Mouse (Mus musculus) intestine, postnatal 0 days (tissue): ENCODE results near the gene Mertk. TPM values are rescaled to one million over a fixed set of nuclear protein-coding genes. Genes with fewer than 3 reads are reported as not detected.

Experiments
- ATAC-seq: fragments of 200-750 bp; cut with Nextera tagmentation; 2 replicates; pipeline ENCODE4 v1.8.0; 2017; ENCODE audit warnings: mild to moderate bottlenecking, moderate TSS enrichment, moderate library complexity
- H3K27ac ChIP-seq: fragments of 300-500 bp; sonication (generic); 2 replicates; pipeline ENCODE4 v1.5.1; 2014; ENCODE audit warnings: mild to moderate bottlenecking, low read depth, low read length, moderate library complexity
- H3K27me3 ChIP-seq: fragments of 300-500 bp; sonication (generic); replicated peaks from 2 replicates; pipeline ENCODE4 v1.6.1; 2014; ENCODE audit warnings: low read length, mixed read lengths; ENCODE audit not compliant: control insufficient read depth, insufficient read depth
- H3K36me3 ChIP-seq: fragments of 300-500 bp; sonication (generic); 2 replicates; pipeline ENCODE4 v1.6.1; 2014; ENCODE audit warnings: mild to moderate bottlenecking, moderate library complexity; ENCODE audit not compliant: control insufficient read depth, insufficient read depth
- H3K4me1 ChIP-seq: fragments of 300-500 bp; sonication (generic); replicated peaks from 2 replicates; pipeline ENCODE4 v1.6.1; 2014; ENCODE audit warnings: antibody characterized with exemption, low read length, mixed read lengths; ENCODE audit not compliant: control insufficient read depth, insufficient read depth
- H3K4me2 ChIP-seq: fragments of 300-500 bp; sonication (generic); replicated peaks from 2 replicates; pipeline ENCODE4 v1.6.1; 2014; ENCODE audit warnings: low read depth, mild to moderate bottlenecking, moderate library complexity
- H3K4me3 ChIP-seq: fragments of 300-500 bp; sonication (generic); 2 replicates; pipeline ENCODE4 v1.5.1; 2014; ENCODE audit warnings: low read depth, low read length
- H3K9ac ChIP-seq: fragments of 300-500 bp; sonication (generic); 2 replicates; pipeline ENCODE4 v1.6.1; 2014; ENCODE audit warnings: mild to moderate bottlenecking, low read depth, low read length
- H3K9me3 ChIP-seq: fragments of 300-500 bp; sonication (generic); 2 replicates; pipeline ENCODE4 v1.6.1; 2016; ENCODE audit warnings: mixed run types; ENCODE audit not compliant: control insufficient read depth
- CTCF ChIP-seq: sonication (generic); IDR thresholded peaks from 2 replicates; pipeline ENCODE4 v1.5.1; 2016; ENCODE audit warnings: low read depth, mild to moderate bottlenecking, control low read depth, antibody characterized with exemption, moderate library complexity
- WGBS: fragments of 180-500 bp; shearing (Covaris S2); extraction: QIAGEN DNeasy Blood & Tissue Kit; methylation state at CpG from one replicate; pipeline ENCODE4 v1.1.7; 2014; 5-methylcytosine and 5-hydroxymethylcytosine counted together
- polyA plus RNA-seq: library from polyadenylated mRNA; unstranded; fragments of >200 nt; fragmentation: Nextera tagmentation; extraction: Ambion mirVana; gene quantifications from 2 replicates; pipeline ENCODE4 v1.2.1, GENCODE M21; 2015

The Mertk gene
- polyA plus RNA-seq, 1 experiment from 2014 or later: 16.2 TPM

GRCm38 (mm10) chr2:128827787-128828186, 129.0 kb downstream of the Mertk start:
- Histone ChIP-seq H3K4me2 (no peak overlapping the region), H3K9me3 (no peaks in the 10 kb centered on the region), H3K36me3 (peaks cover 45% of the 10 kb centered on the region), H3K27me3 (no peaks in the 10 kb centered on the region), H3K4me1 (0 out of 2 replicates have a peak, but pooled peaks cover 4% of the 10 kb centered on the region), H3K4me3 (no peak overlapping the region), H3K27ac (no peak overlapping the region), H3K9ac (no peak overlapping the region)
- 46% methylated on average over 1 of the region's 1 CpGs for WGBS
- peak; percentile 60; the same call in 1 of the 2 replicates for ATAC-seq
- TF ChIP-seq CTCF: no peak

GRCm38 (mm10) chr2:128832611-128833010, 133.9 kb downstream of the Mertk start:
- H3K27me3 ChIP-seq: no peaks in the 10 kb centered on the region
- no peak for TF ChIP-seq CTCF
- ATAC-seq: peak; percentile 18
- 24% methylated on average over 3 of the region's 3 CpGs for WGBS
- no peak overlapping the region for H3K9ac ChIP-seq
- H3K4me1 ChIP-seq: 0 out of 2 replicates have a peak, but pooled peaks cover 4% of the 10 kb centered on the region
- peaks cover 53% of the 10 kb centered on the region for H3K36me3 ChIP-seq
- H3K4me3 ChIP-seq: no peak overlapping the region
- H3K27ac ChIP-seq: peak overlapping the region; percentile 94
- no peaks in the 10 kb centered on the region for H3K9me3 ChIP-seq
- no peak overlapping the region for H3K4me2 ChIP-seq

- H3K27ac ChIP-seq: peak overlapping the region; percentile 94
- H3K4me2 ChIP-seq: no peak overlapping the region
- H3K4me1 ChIP-seq: 0 out of 2 replicates have a peak, but pooled peaks cover 4% of the 10 kb centered on the region
- TF ChIP-seq CTCF: no peak
- ATAC-seq: peak; percentile 83
- no peaks in the 10 kb centered on the region for H3K27me3 ChIP-seq
- H3K9me3 ChIP-seq: no peaks in the 10 kb centered on the region
- no peak overlapping the region for H3K4me3 ChIP-seq
- H3K36me3 ChIP-seq: peaks cover 57% of the 10 kb centered on the region
- no peak overlapping the region for H3K9ac ChIP-seq
- WGBS: 48% methylated on average over 2 of the region's 2 CpGs
These were observed 134.3 kb downstream of the Mertk start for GRCm38 (mm10) chr2:128833035-128833434.

GRCm38 (mm10) chr2:128833435-128833834, 134.7 kb downstream of the Mertk start:
- ATAC-seq: peak; percentile 94
- Histone ChIP-seq H3K9ac (no peak overlapping the region), H3K4me1 (0 out of 2 replicates have a peak, but pooled peaks cover 4% of the 10 kb centered on the region), H3K9me3 (no peaks in the 10 kb centered on the region), H3K36me3 (peaks cover 57% of the 10 kb centered on the region), H3K4me3 (no peak overlapping the region), H3K27me3 (no peaks in the 10 kb centered on the region), H3K27ac (peak overlapping the region; percentile 94), H3K4me2 (no peak overlapping the region)
- 46% methylated on average over 2 of the region's 2 CpGs for WGBS
- no peak for TF ChIP-seq CTCF

- 89% methylated on average over 8 of the region's 8 CpGs for WGBS
- Histone ChIP-seq H3K9ac (no peak overlapping the region), H3K4me3 (no peak overlapping the region), H3K4me1 (no peaks in the 10 kb centered on the region), H3K4me2 (no peak overlapping the region), H3K27me3 (no peaks in the 10 kb centered on the region), H3K27ac (no peak overlapping the region), H3K36me3 (peaks cover 56% of the 10 kb centered on the region), H3K9me3 (no peaks in the 10 kb centered on the region)
- no peak for TF ChIP-seq CTCF
- no peak for ATAC-seq
These were observed 138.8 kb downstream of the Mertk start for GRCm38 (mm10) chr2:128837531-128837930.

- H3K4me1 ChIP-seq: no peaks in the 10 kb centered on the region
- H3K4me3 ChIP-seq: no peak overlapping the region
- no peak overlapping the region for H3K9ac ChIP-seq
- TF ChIP-seq CTCF: no peak
- no peak for ATAC-seq
- no peaks in the 10 kb centered on the region for H3K27me3 ChIP-seq
- H3K36me3 ChIP-seq: peaks cover 63% of the 10 kb centered on the region
- no peak overlapping the region for H3K27ac ChIP-seq
- H3K4me2 ChIP-seq: no peak overlapping the region
- WGBS: over 99% methylated on average over 3 of the region's 3 CpGs
- H3K9me3 ChIP-seq: no peaks in the 10 kb centered on the region
These were observed 139.9 kb downstream of the Mertk start for GRCm38 (mm10) chr2:128838611-128839010.

- no peak overlapping the region for H3K9ac ChIP-seq
- TF ChIP-seq CTCF: no peak
- H3K4me2 ChIP-seq: no peak overlapping the region
- 71% methylated on average over 2 of the region's 2 CpGs for WGBS
- no peaks in the 10 kb centered on the region for H3K9me3 ChIP-seq
- H3K4me3 ChIP-seq: no peak overlapping the region
- H3K4me1 ChIP-seq: no peaks in the 10 kb centered on the region
- H3K27ac ChIP-seq: peak overlapping the region; percentile 41; the same call in 1 of the 2 replicates
- H3K27me3 ChIP-seq: no peaks in the 10 kb centered on the region
- peaks cover 61% of the 10 kb centered on the region for H3K36me3 ChIP-seq
- peak; percentile 66 for ATAC-seq
These were observed 140.7 kb downstream of the Mertk start for GRCm38 (mm10) chr2:128839501-128839900.
